Mouse (Mus musculus): ENCODE measurements around the gene Rnf126. TPM values are rescaled to one million over a fixed set of nuclear protein-coding genes. Genes with fewer than 3 reads are reported as not detected.

Gene Rnf126
- polyA plus RNA-seq, 1 experiment from 2014 or later, result 118 TPM

DNA sequence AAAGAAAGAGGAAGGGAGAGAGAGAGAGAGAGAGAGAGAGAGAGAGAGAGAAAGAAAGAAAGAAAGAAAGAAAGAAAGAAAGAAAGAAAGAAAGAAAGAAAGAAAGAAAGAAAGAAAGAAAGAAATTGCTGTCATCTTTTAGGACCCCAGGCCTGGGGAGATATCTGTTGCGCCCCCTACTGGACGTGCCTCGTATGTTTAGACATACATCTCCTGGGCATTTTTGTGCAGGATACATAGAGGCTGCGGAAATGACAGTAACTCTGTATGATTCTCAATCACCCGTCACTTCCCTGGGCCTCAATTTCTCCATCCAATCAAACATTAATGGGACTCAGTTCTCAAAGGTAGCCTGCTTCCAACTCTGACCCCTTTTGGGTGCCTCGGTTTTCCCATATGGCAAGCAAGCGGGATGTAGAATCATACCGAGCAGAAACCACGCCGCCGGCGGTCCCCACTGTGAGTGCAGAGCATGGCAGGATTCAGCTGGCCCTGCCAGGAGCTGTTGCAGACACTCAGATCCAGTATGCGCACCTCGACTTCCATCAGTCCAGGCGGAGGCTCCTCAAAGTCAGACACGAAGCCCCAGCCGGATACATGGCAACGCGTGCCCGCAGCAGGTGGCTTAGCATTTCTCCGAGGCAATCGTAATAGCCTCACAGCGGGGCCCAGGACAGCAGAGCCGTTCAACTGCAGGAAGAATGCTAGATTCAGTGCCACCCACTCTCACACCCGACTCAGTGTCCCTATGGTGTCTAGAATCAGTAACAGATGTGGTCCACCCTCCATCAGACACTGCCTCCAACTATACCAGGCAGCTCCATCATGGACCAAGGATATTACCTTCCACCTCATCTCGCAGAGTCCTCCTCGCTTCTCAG, 17.4 kb upstream of the Rnf126 start:
- WGBS, result 41% methylated on average over 27 of the region's 27 CpGs
- no peaks in the 10 kb centered on the region for H3K36me3 ChIP-seq (ENCODE audit: control insufficient read depth, insufficient read depth, low read length)
- H3K4me3 ChIP-seq (ENCODE audit: low read depth, low read length), result no peak overlapping the region
- ATAC-seq (replicated peaks; ENCODE audit: low FRiP score), result no peak
- H3K27ac ChIP-seq (ENCODE audit: low read depth, low read length), result no peak overlapping the region
- peak; percentile 77 for DNase-seq (ENCODE audit: low spot score)
- H3K27me3 ChIP-seq (ENCODE audit: control insufficient read depth, insufficient read depth, low read length), result peaks cover 15% of the 10 kb centered on the region
- no peak overlapping the region for H3K4me2 ChIP-seq (ENCODE audit: low read depth, low read length, severe bottlenecking)
- H3K9ac ChIP-seq (ENCODE audit: low read length), result no peak overlapping the region
- H3K9me3 ChIP-seq (ENCODE audit: control insufficient read depth, low read length), result no peaks in the 10 kb centered on the region
- H3K4me1 ChIP-seq (replicated peaks; ENCODE audit: control insufficient read depth, insufficient read depth, low read length), result peaks cover 7% of the 10 kb centered on the region

DNA sequence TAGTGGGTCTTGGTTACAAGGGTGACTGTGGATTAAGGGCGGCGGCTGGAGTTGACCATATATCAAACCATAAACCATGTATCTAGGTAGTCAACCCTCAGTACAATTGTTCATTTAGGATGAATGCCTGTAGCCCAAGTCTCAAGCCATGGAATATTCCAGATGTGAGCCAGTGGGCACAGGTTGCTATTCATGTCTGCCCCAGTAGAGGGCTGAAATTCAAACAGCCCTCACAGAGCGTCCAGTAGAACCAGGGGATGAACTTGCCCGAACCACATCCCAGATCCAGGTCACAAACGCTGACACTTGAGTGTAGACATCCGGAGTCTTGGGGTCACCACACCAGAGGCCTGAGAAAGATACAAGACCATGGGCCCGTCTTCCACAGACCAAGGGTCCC, 16.3 kb upstream of the Rnf126 start:
- Histone ChIP-seq H3K36me3 (ENCODE audit: control insufficient read depth, insufficient read depth, low read length) (no peaks in the 10 kb centered on the region), H3K4me2 (ENCODE audit: low read depth, low read length, severe bottlenecking) (no peak overlapping the region), H3K27ac (ENCODE audit: low read depth, low read length) (no peak overlapping the region), H3K9ac (ENCODE audit: low read length) (no peak overlapping the region), H3K4me3 (ENCODE audit: low read depth, low read length) (no peak overlapping the region), H3K9me3 (ENCODE audit: control insufficient read depth, low read length) (no peaks in the 10 kb centered on the region), H3K27me3 (ENCODE audit: control insufficient read depth, insufficient read depth, low read length) (peaks cover 26% of the 10 kb centered on the region), H3K4me1 (replicated peaks; ENCODE audit: control insufficient read depth, insufficient read depth, low read length) (peaks cover 9% of the 10 kb centered on the region)
- DNase-seq (ENCODE audit: low spot score) (no peak), ATAC-seq (replicated peaks; ENCODE audit: low FRiP score) (no peak)
- WGBS, result 64% methylated on average over 7 of the region's 7 CpGs

DNA sequence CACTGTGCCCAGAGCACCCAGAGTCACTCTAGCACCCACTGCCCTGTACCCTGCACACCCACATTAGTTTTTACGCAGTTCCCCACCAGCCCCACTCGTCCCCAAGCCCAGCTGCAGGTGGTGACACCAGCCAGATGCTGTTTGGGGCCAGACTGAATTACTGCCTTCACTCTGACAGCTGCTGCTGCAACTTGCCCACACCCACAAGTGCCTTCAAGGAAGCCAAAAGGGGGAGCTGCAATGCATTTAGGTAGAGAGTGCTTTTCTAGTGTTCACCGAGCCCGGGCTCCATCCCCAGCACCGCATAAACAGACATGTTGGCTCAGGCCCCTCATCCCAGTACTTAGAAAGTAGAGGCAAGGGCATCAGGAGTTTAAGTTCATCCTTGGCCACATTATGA, 15.2 kb upstream of the Rnf126 start:
- no peak overlapping the region for H3K27ac ChIP-seq (ENCODE audit: low read depth, low read length)
- DNase-seq (ENCODE audit: low spot score) (no peak), ATAC-seq (replicated peaks; ENCODE audit: low FRiP score) (no peak)
- H3K9me3 ChIP-seq (ENCODE audit: control insufficient read depth, low read length), result no peaks in the 10 kb centered on the region
- no peak overlapping the region for H3K4me2 ChIP-seq (ENCODE audit: low read depth, low read length, severe bottlenecking)
- WGBS, result 55% methylated on average over 5 of the region's 5 CpGs
- no peak overlapping the region for H3K9ac ChIP-seq (ENCODE audit: low read length)
- peaks cover 37% of the 10 kb centered on the region for H3K27me3 ChIP-seq (ENCODE audit: control insufficient read depth, insufficient read depth, low read length)
- H3K4me3 ChIP-seq (ENCODE audit: low read depth, low read length), result no peak overlapping the region
- peaks cover 14% of the 10 kb centered on the region for H3K4me1 ChIP-seq (replicated peaks; ENCODE audit: control insufficient read depth, insufficient read depth, low read length)
- no peaks in the 10 kb centered on the region for H3K36me3 ChIP-seq (ENCODE audit: control insufficient read depth, insufficient read depth, low read length)

DNA sequence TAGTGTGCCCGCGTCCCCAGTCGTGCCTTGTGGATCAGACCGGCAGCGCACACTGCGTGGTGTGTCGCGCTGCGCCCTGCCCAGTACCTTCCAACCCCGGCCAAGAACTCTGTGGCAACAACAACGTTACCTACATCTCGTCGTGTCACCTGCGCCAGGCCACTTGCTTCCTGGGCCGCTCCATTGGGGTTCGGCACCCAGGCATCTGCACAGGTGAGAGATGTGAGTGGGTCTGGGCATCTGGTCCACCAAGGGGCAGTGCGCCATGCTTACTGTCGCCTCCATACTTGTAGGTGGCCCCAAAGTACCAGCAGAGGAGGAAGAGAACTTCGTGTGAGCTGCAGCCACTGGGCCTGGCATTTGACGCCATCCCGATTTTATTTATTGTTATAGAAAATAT, 14.4 kb upstream of the Rnf126 start:
- no peak overlapping the region for H3K4me3 ChIP-seq (ENCODE audit: low read depth, low read length)
- H3K4me1 ChIP-seq (replicated peaks; ENCODE audit: control insufficient read depth, insufficient read depth, low read length), result peaks cover 15% of the 10 kb centered on the region
- peaks cover 40% of the 10 kb centered on the region for H3K27me3 ChIP-seq (ENCODE audit: control insufficient read depth, insufficient read depth, low read length)
- no peaks in the 10 kb centered on the region for H3K36me3 ChIP-seq (ENCODE audit: control insufficient read depth, insufficient read depth, low read length)
- 30% methylated on average over 21 of the region's 21 CpGs for WGBS
- no peak for ATAC-seq (replicated peaks; ENCODE audit: low FRiP score)
- H3K9ac ChIP-seq (ENCODE audit: low read length), result no peak overlapping the region
- no peak for DNase-seq (ENCODE audit: low spot score)
- H3K4me2 ChIP-seq (ENCODE audit: low read depth, low read length, severe bottlenecking), result peak overlapping the region; percentile 62
- no peaks in the 10 kb centered on the region for H3K9me3 ChIP-seq (ENCODE audit: control insufficient read depth, low read length)
- no peak overlapping the region for H3K27ac ChIP-seq (ENCODE audit: low read depth, low read length)

DNA sequence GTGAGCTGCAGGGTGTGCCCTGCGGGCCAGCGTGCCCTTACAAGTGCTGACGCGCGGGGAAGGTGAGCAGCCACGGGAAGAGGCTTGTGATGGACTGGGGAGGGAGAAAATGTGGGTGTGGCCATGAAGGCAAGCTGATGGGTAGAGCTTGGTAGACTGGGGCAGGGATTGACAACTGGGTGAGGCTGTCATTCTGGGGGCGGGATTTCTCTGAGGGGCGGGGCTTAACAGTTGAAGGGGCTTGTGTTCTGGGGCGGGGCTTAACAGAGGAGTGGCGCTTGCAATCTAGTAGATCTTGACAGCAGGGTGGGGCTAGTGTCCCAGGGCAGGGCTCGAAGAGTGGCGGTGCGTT, 13.9 kb upstream of the Rnf126 start:
- H3K9me3 ChIP-seq (ENCODE audit: control insufficient read depth, low read length), result no peaks in the 10 kb centered on the region
- H3K36me3 ChIP-seq (ENCODE audit: control insufficient read depth, insufficient read depth, low read length), result no peaks in the 10 kb centered on the region
- H3K4me2 ChIP-seq (ENCODE audit: low read depth, low read length, severe bottlenecking), result peak overlapping the region; percentile 62
- H3K4me1 ChIP-seq (replicated peaks; ENCODE audit: control insufficient read depth, insufficient read depth, low read length), result peaks cover 15% of the 10 kb centered on the region
- peaks cover 40% of the 10 kb centered on the region for H3K27me3 ChIP-seq (ENCODE audit: control insufficient read depth, insufficient read depth, low read length)
- DNase-seq (ENCODE audit: low spot score), result peak; percentile 81
- H3K4me3 ChIP-seq (ENCODE audit: low read depth, low read length), result peak overlapping the region; percentile 28
- H3K9ac ChIP-seq (ENCODE audit: low read length), result no peak overlapping the region
- ATAC-seq (replicated peaks; ENCODE audit: low FRiP score), result peak; percentile 9; the same call in 1 of the 2 replicates
- WGBS, result 3% methylated on average over 13 of the region's 13 CpGs
- no peak overlapping the region for H3K27ac ChIP-seq (ENCODE audit: low read depth, low read length)

DNA sequence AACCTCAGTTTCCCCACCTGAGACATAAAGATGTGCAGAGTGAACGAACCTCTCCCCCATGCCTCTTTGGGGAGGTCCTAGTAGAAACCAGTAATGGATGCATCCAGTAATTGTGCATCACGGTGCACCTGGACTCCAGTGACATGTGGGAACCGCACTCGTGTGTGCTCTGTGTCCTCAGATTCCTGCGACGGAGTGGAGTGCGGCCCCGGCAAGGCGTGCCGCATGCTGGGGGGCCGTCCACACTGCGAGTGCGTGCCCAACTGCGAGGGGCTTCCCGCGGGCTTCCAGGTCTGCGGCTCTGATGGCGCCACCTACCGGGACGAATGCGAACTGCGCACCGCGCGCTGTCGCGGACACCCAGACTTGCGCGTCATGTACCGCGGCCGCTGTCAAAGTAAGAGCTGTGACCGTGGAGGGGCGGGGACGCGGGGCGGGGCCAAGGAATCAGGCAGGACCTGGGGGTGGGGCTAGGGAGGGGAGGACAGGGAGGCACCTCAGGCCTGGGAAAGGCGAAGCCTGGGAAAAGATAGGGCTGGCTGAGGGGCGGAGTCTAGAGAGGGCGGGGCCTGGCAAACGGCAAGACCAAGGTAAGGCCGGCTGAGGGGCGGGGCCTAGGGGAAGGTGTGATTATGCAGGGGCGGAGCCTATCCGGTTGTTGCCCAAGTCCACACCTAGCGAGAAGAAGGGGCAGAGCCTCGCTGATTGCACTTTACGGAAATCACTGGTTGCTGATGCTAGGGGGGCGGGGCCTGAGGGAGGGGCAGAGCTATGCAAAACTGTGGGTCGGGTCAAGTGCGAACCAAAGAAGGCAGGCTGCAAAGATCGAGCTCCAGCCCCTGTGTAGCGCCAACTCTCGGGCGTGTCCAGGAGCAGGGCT, 13.3 kb upstream of the Rnf126 start:
- WGBS, result 1% methylated on average over 55 of the region's 55 CpGs
- DNase-seq (ENCODE audit: low spot score) (peak; percentile 99), ATAC-seq (replicated peaks; ENCODE audit: low FRiP score) (peak; percentile 90)
- H3K4me2 ChIP-seq (ENCODE audit: low read depth, low read length, severe bottlenecking), result peak overlapping the region; percentile 62
- H3K9me3 ChIP-seq (ENCODE audit: control insufficient read depth, low read length), result peaks cover 4% of the 10 kb centered on the region; the same call in 1 of the 2 replicates
- H3K36me3 ChIP-seq (ENCODE audit: control insufficient read depth, insufficient read depth, low read length), result no peaks in the 10 kb centered on the region
- no peak overlapping the region for H3K27ac ChIP-seq (ENCODE audit: low read depth, low read length)
- H3K4me3 ChIP-seq (ENCODE audit: low read depth, low read length), result peak overlapping the region; percentile 28
- H3K4me1 ChIP-seq (replicated peaks; ENCODE audit: control insufficient read depth, insufficient read depth, low read length), result peaks cover 15% of the 10 kb centered on the region
- peaks cover 40% of the 10 kb centered on the region for H3K27me3 ChIP-seq (ENCODE audit: control insufficient read depth, insufficient read depth, low read length)
- no peak overlapping the region for H3K9ac ChIP-seq (ENCODE audit: low read length)

DNA sequence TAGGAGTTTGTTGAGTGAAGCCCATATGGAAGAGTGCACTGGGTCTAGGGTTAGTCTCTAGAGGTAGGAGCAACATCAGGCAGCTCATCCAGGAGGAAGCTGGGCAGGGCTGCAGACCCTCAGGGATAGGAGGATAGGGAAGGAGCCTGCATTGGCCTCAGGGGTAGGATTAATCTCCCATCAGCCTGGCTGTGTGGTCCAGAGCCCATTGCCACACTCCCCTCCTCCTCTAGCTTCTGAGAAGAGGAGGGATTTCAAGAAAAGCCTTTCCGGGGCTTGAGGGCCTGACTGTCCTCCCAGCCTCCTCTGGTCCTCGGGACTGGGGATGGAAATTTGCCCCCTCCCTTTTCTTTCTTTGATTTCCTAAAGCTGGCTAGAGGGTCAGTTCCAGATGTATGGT, 12.4 kb upstream of the Rnf126 start:
- WGBS, result 11% methylated on average over 2 of the region's 2 CpGs
- peaks cover 15% of the 10 kb centered on the region for H3K4me1 ChIP-seq (replicated peaks; ENCODE audit: control insufficient read depth, insufficient read depth, low read length)
- H3K9ac ChIP-seq (ENCODE audit: low read length), result no peak overlapping the region
- no peak overlapping the region for H3K4me3 ChIP-seq (ENCODE audit: low read depth, low read length)
- DNase-seq (ENCODE audit: low spot score), result peak; percentile 50
- H3K27ac ChIP-seq (ENCODE audit: low read depth, low read length), result no peak overlapping the region
- H3K36me3 ChIP-seq (ENCODE audit: control insufficient read depth, insufficient read depth, low read length), result no peaks in the 10 kb centered on the region
- H3K4me2 ChIP-seq (ENCODE audit: low read depth, low read length, severe bottlenecking), result no peak overlapping the region
- ATAC-seq (replicated peaks; ENCODE audit: low FRiP score), result no peak
- H3K9me3 ChIP-seq (ENCODE audit: control insufficient read depth, low read length), result peaks cover 6% of the 10 kb centered on the region; the same call in 1 of the 2 replicates
- H3K27me3 ChIP-seq (ENCODE audit: control insufficient read depth, insufficient read depth, low read length), result peaks cover 39% of the 10 kb centered on the region

DNA sequence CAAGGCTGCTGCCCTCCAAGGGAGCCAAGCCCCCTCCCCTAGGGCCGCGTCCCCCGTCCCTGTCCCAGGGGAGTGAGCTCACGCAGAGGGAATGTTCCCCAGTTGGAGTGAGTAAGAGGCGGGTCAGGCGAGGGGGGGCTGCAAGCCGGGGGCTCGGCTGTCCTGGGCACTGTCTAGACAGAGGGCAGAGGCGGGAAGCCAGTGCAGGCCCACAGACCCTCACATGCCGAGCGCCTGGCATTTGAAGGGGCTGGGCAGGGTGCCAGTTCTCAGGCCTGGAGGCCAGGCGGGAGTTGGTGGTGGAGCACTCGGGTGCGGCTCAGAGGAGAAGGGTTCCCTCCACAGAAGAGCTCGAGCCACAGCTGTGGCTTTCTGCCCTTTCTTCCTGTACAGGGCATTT, 11.3 kb upstream of the Rnf126 start:
- no peak overlapping the region for H3K27ac ChIP-seq (ENCODE audit: low read depth, low read length)
- DNase-seq (ENCODE audit: low spot score), result peak; percentile 68
- H3K9ac ChIP-seq (ENCODE audit: low read length), result no peak overlapping the region
- peaks cover 6% of the 10 kb centered on the region; the same call in 1 of the 2 replicates for H3K9me3 ChIP-seq (ENCODE audit: control insufficient read depth, low read length)
- no peak overlapping the region for H3K4me2 ChIP-seq (ENCODE audit: low read depth, low read length, severe bottlenecking)
- H3K4me3 ChIP-seq (ENCODE audit: low read depth, low read length), result no peak overlapping the region
- ATAC-seq (replicated peaks; ENCODE audit: low FRiP score), result no peak
- H3K36me3 ChIP-seq (ENCODE audit: control insufficient read depth, insufficient read depth, low read length), result no peaks in the 10 kb centered on the region
- WGBS, result 19% methylated on average over 15 of the region's 15 CpGs
- H3K4me1 ChIP-seq (replicated peaks; ENCODE audit: control insufficient read depth, insufficient read depth, low read length), result peaks cover 15% of the 10 kb centered on the region
- H3K27me3 ChIP-seq (ENCODE audit: control insufficient read depth, insufficient read depth, low read length), result peaks cover 37% of the 10 kb centered on the region

Data from forebrain, embryonic 11.5 days (tissue).